Mouse (Mus musculus): ENCODE measurements around the gene Cacna1d. TPM values are rescaled to one million over a fixed set of nuclear protein-coding genes. Genes with fewer than 3 reads are reported as not detected.
A peak's percentile ranks its signal among the peaks of the same experiment; 100 is the strongest.

Gene Cacna1d
- polyA plus RNA-seq, 1 experiment from 2014 or later = 8.2 TPM

GRCm38 (mm10) chr14:30362370-30362769 is 128.9 kb downstream of the Cacna1d start:
- no peak for ATAC-seq (replicated peaks)
- H3K36me3 ChIP-seq = no peaks in the 10 kb centered on the region
- H3K4me2 ChIP-seq (replicated peaks) = no peak overlapping the region
- H3K9me3 ChIP-seq = no peaks in the 10 kb centered on the region
- no peak overlapping the region for H3K9ac ChIP-seq (replicated peaks)
- no peak overlapping the region for H3K4me3 ChIP-seq
- no peak overlapping the region for H3K27ac ChIP-seq (replicated peaks)
- no peaks in the 10 kb centered on the region for H3K4me1 ChIP-seq
- H3K27me3 ChIP-seq = no peaks in the 10 kb centered on the region
- 83% methylated on average over 4 of the region's 4 CpGs for WGBS

GRCm38 (mm10) chr14:30360478-30360877 is 130.8 kb downstream of the Cacna1d start:
- Histone ChIP-seq H3K36me3 (no peaks in the 10 kb centered on the region), H3K27ac (replicated peaks) (no peak overlapping the region), H3K4me2 (replicated peaks) (no peak overlapping the region), H3K4me3 (no peak overlapping the region), H3K9me3 (no peaks in the 10 kb centered on the region), H3K4me1 (no peaks in the 10 kb centered on the region), H3K9ac (replicated peaks) (no peak overlapping the region), H3K27me3 (no peaks in the 10 kb centered on the region)
- WGBS = 79% methylated on average over 4 of the region's 4 CpGs
- no peak for ATAC-seq (replicated peaks)

- Histone ChIP-seq H3K4me3 (no peak overlapping the region), H3K9me3 (no peaks in the 10 kb centered on the region), H3K36me3 (no peaks in the 10 kb centered on the region), H3K4me1 (no peaks in the 10 kb centered on the region), H3K27ac (replicated peaks) (no peak overlapping the region), H3K27me3 (no peaks in the 10 kb centered on the region), H3K9ac (replicated peaks) (no peak overlapping the region), H3K4me2 (replicated peaks) (no peak overlapping the region)
- ATAC-seq (replicated peaks) = no peak
- WGBS = 71% methylated on average over 6 of the region's 6 CpGs
These were observed 131.3 kb downstream of the Cacna1d start for GRCm38 (mm10) chr14:30360004-30360403.

- no peak overlapping the region for H3K9ac ChIP-seq (replicated peaks)
- no peaks in the 10 kb centered on the region for H3K36me3 ChIP-seq
- ATAC-seq (replicated peaks) = no peak
- no peaks in the 10 kb centered on the region; the same call in 1 of the 2 replicates for H3K27me3 ChIP-seq
- no peak overlapping the region for H3K4me3 ChIP-seq
- H3K4me1 ChIP-seq = peaks cover 13% of the 10 kb centered on the region
- H3K4me2 ChIP-seq (replicated peaks) = no peak overlapping the region
- WGBS = 74% methylated on average over 1 of the region's 1 CpGs
- H3K9me3 ChIP-seq = no peaks in the 10 kb centered on the region
- no peak overlapping the region for H3K27ac ChIP-seq (replicated peaks)
These were observed 133.2 kb downstream of the Cacna1d start for GRCm38 (mm10) chr14:30358028-30358427.

- no peaks in the 10 kb centered on the region; the same call in 1 of the 2 replicates for H3K27me3 ChIP-seq
- H3K9me3 ChIP-seq = no peaks in the 10 kb centered on the region
- H3K4me3 ChIP-seq = no peak overlapping the region
- no peak overlapping the region for H3K9ac ChIP-seq (replicated peaks)
- no peak for ATAC-seq (replicated peaks)
- H3K36me3 ChIP-seq = no peaks in the 10 kb centered on the region
- 81% methylated on average over 3 of the region's 3 CpGs for whole genome bisulfite sequencing
- H3K4me1 ChIP-seq = peaks cover 26% of the 10 kb centered on the region
- no peak overlapping the region for H3K4me2 ChIP-seq (replicated peaks)
- H3K27ac ChIP-seq (replicated peaks) = no peak overlapping the region
These were observed 134.8 kb downstream of the Cacna1d start for GRCm38 (mm10) chr14:30356456-30356855.

GRCm38 (mm10) chr14:30354761-30355160 is 136.5 kb downstream of the Cacna1d start:
- H3K36me3 ChIP-seq = no peaks in the 10 kb centered on the region
- 49% methylated on average over 3 of the region's 3 CpGs for WGBS
- no peaks in the 10 kb centered on the region; the same call in 1 of the 2 replicates for H3K27me3 ChIP-seq
- peak overlapping the region; percentile 95; the same call in 1 of the 2 replicates for H3K4me2 ChIP-seq (replicated peaks)
- H3K9ac ChIP-seq (replicated peaks) = peak overlapping the region; percentile 23; the same call in 1 of the 2 replicates
- peaks cover 26% of the 10 kb centered on the region for H3K4me1 ChIP-seq
- no peaks in the 10 kb centered on the region for H3K9me3 ChIP-seq
- H3K27ac ChIP-seq (replicated peaks) = peak overlapping the region; percentile 57; the same call in 1 of the 2 replicates
- H3K4me3 ChIP-seq = no peak overlapping the region; the same call in 1 of the 2 replicates
- ATAC-seq (replicated peaks) = no peak

- no peaks in the 10 kb centered on the region; the same call in 1 of the 2 replicates for H3K27me3 ChIP-seq
- H3K27ac ChIP-seq (replicated peaks) = peak overlapping the region; percentile 57
- H3K4me2 ChIP-seq (replicated peaks) = peak overlapping the region; percentile 95
- ATAC-seq (replicated peaks) = peak; percentile 39; the same call in 1 of the 2 replicates
- H3K4me1 ChIP-seq = peaks cover 26% of the 10 kb centered on the region
- WGBS = 3% methylated on average over 8 of the region's 8 CpGs
- H3K9me3 ChIP-seq = no peaks in the 10 kb centered on the region
- H3K9ac ChIP-seq (replicated peaks) = peak overlapping the region; percentile 56
- H3K4me3 ChIP-seq = peak overlapping the region; percentile 56
- H3K36me3 ChIP-seq = no peaks in the 10 kb centered on the region
These were observed 137.2 kb downstream of the Cacna1d start for GRCm38 (mm10) chr14:30354127-30354463.

GRCm38 (mm10) chr14:30353291-30354126 is 137.7 kb downstream of the Cacna1d start:
- peaks cover 26% of the 10 kb centered on the region for H3K4me1 ChIP-seq
- peak overlapping the region; percentile 56 for H3K4me3 ChIP-seq
- no peaks in the 10 kb centered on the region; the same call in 1 of the 2 replicates for H3K27me3 ChIP-seq
- H3K27ac ChIP-seq (replicated peaks) = peak overlapping the region; percentile 57
- no peaks in the 10 kb centered on the region for H3K36me3 ChIP-seq
- H3K4me2 ChIP-seq (replicated peaks) = peak overlapping the region; percentile 95
- peak; percentile 50 for ATAC-seq (replicated peaks)
- H3K9ac ChIP-seq (replicated peaks) = peak overlapping the region; percentile 66
- under 1% methylated on average over 59 of the region's 114 CpGs for WGBS
- no peaks in the 10 kb centered on the region for H3K9me3 ChIP-seq

- WGBS = under 1% methylated on average over 10 of the region's 10 CpGs
- H3K9me3 ChIP-seq = no peaks in the 10 kb centered on the region
- H3K4me1 ChIP-seq = peaks cover 26% of the 10 kb centered on the region
- no peak; the same call in 1 of the 2 replicates for ATAC-seq (replicated peaks)
- H3K9ac ChIP-seq (replicated peaks) = peak overlapping the region; percentile 66
- H3K27me3 ChIP-seq = no peaks in the 10 kb centered on the region; the same call in 1 of the 2 replicates
- H3K27ac ChIP-seq (replicated peaks) = peak overlapping the region; percentile 32
- H3K36me3 ChIP-seq = no peaks in the 10 kb centered on the region
- peak overlapping the region; percentile 56 for H3K4me3 ChIP-seq
- H3K4me2 ChIP-seq (replicated peaks) = peak overlapping the region; percentile 69
These were observed 138.3 kb downstream of the Cacna1d start for GRCm38 (mm10) chr14:30352951-30353270.

GRCm38 (mm10) chr14:30352061-30352950 is 138.9 kb downstream of the Cacna1d start:
- Histone ChIP-seq H3K4me2 (replicated peaks) (peak overlapping the region; percentile 69), H3K27ac (replicated peaks) (peak overlapping the region; percentile 32), H3K9ac (replicated peaks) (peak overlapping the region; percentile 66), H3K9me3 (no peaks in the 10 kb centered on the region), H3K27me3 (no peaks in the 10 kb centered on the region; the same call in 1 of the 2 replicates), H3K4me3 (peak overlapping the region; percentile 56), H3K4me1 (peaks cover 28% of the 10 kb centered on the region), H3K36me3 (no peaks in the 10 kb centered on the region)
- 2% methylated on average over 31 of the region's 31 CpGs for WGBS
- ATAC-seq (replicated peaks) = peak; percentile 65

- no peak for ATAC-seq (replicated peaks)
- Histone ChIP-seq H3K27me3 (no peaks in the 10 kb centered on the region; the same call in 1 of the 2 replicates), H3K4me2 (replicated peaks) (no peak overlapping the region), H3K4me3 (no peak overlapping the region), H3K9ac (replicated peaks) (no peak overlapping the region), H3K36me3 (no peaks in the 10 kb centered on the region), H3K27ac (replicated peaks) (no peak overlapping the region; the same call in 1 of the 2 replicates), H3K4me1 (peaks cover 28% of the 10 kb centered on the region), H3K9me3 (no peaks in the 10 kb centered on the region)
- 88% methylated on average over 6 of the region's 6 CpGs for WGBS
These were observed 141.0 kb downstream of the Cacna1d start for GRCm38 (mm10) chr14:30350285-30350684.

All from forebrain, embryonic 15.5 days (tissue).